Mouse (Mus musculus): ENCODE measurements around the gene Trim31.
A peak's percentile ranks its signal among the peaks of the same experiment; 100 is the strongest.
"Not testable (repeated sequence)": the region's sequence is repeated elsewhere in the genome, so short reads cannot be mapped to it uniquely, and the experiment has no call there.

The Trim31 gene

DNA sequence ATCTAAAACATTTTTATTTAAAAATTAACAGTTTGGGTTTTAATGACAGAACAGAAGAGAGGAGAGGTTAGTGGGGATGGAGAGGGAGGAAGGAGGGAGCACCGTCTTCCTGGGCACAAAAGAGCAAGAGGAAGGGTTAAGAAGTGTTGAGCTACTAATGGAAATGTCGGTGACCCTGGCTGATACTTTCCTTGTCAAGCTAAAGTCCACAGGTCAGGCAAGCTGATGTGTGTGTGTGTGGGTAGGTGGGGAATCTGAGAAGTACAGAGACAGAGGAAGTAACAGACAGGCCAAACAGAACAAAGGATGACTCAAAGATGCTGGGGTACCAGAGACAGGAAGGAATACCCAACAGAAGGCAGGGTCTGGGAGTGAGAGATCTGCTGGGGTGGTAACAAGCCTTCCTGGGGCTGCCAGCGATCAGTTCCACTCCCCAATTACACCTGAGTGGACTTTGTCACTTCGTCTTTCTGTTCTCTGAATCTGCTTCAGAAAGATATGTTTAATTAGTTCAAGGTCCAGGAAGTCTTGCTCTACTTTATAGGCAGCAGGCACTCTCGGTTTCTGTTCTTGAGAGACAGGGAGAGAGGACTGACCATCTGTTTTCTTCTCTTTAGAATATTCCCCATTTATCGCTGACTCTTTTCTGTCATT is at the start of gene Trim31:
Gene Trim31, plus strand, starts transcription at position 567 of the 654 bp plus-strand sequence.
- DNase-seq (ENCODE audit: low read depth, low spot score): no peak

GRCm38 (mm10) chr17:36848911-36849310 is 49.0 kb upstream of the Trim31 start:
- no peak for DNase-seq (ENCODE audit: low read depth, low spot score)

GRCm38 (mm10) chr17:36849992-36850391 is 47.9 kb upstream of the Trim31 start:
- DNase-seq (ENCODE audit: low read depth, low spot score): no peak

GRCm38 (mm10) chr17:36851200-36851599 is 46.7 kb upstream of the Trim31 start:
- DNase-seq (ENCODE audit: low read depth, low spot score): no peak

GRCm38 (mm10) chr17:36851627-36852026 is 46.3 kb upstream of the Trim31 start:
- no peak for DNase-seq (ENCODE audit: low read depth, low spot score)

DNA sequence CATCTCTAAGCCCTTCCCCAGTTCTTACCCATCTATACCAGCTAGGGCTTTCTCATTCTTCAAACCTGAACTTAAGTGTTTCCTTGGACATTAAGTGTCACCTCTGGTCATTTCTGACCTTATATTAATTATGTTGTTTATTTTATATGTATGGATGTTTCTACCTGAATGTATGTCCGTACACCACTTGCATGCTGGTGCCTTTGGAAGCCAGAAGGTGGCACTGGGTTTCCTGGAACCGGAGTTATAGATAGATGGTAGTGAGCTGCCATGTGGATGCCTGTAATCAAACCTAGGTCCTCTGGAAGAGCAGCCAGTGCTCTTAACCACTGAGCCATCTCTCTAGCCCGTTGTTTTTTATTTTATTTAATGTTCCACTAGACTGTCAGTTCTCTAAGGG is 42.4 kb upstream of the Trim31 start:
- no peak for DNase-seq (ENCODE audit: low read depth, low spot score)

DNA sequence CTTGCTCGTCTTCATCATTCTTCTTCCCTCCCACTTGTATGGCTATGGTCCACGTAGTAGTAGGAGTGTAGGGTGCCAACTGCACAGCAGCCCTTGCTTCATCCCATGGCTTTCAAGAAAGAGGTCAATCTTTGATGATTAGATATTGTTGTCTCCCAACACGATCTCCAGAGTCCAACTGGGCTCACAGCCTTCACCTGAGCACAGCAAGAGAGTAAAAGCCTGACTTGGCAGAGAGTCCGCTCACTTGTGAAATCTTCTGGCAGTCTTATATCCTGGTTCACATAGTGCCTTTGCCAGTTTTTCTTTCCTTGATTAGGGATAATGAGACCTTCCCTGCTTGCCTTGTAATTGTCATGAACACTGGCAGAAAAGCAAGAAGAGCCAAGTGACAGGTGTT is 41.7 kb upstream of the Trim31 start:
- DNase-seq (ENCODE audit: low read depth, low spot score): no peak

- no peak for DNase-seq (ENCODE audit: low read depth, low spot score)
Measured at GRCm38 (mm10) chr17:36858181-36858580, 39.7 kb upstream of the Trim31 start.

DNA sequence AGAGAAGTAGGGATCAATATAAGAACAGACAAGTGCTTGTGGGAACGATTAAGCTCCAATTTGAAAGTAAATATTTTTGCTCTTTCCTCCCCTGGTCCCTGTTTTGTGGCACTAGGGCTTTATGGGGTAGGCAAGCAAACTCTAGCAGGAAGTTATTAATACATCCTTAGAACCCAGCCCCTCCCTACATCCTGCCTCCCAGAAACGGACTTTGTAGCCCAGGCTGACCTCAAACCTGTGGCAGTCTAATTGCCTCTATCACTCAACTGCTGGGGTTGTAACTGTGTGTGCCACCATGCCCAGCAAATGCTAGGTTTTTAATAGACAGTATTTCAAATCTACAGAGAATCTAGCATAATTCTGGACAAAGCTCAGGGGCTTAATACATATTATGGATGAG is 36.2 kb upstream of the Trim31 start:
- DNase-seq (ENCODE audit: low read depth, low spot score): no peak

DNA sequence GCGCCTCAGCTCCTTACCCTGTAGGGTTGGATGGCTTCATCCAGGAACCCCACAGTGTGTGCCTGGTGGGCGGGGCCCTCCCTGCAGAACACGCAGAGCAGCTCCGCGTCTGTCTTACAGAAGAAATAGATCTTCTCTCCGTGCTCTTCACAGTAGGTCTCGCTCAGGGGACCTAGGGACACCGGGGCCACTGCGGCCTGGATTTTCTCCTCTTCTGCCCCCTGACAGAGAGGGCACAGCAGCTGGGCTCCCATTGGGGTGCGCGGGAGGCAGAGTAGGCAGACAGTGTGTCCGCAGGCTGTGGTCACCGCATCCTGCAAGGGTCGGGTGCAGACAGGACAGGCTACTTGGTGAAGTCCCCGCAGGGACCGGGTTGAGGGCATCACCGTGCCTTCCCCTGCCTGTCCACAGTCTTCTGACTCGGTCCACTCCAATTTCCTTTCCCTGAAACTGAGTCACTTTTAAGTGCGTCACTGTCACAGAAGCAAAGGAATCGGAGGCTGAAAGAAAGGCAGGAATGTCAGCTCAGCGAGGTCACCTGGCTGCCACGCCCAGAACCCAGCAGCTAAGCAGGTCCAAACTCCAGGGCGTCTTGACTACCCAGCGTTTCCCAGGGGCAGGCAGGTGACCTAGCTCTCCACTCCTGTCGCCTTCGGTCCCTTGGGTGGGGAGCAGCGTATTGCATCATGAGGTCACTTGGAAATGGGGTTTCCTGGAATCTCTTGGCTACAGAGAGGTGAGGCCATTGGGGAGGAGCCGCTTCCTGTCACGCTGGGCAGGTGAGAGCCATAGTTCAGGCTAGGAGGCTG is 31.0 kb upstream of the Trim31 start, which contains the start of gene Trim15:
Gene Trim15, minus strand, starts transcription at position 492 of the 809 bp plus-strand sequence.
- no peak for DNase-seq (ENCODE audit: low read depth, low spot score)

DNA sequence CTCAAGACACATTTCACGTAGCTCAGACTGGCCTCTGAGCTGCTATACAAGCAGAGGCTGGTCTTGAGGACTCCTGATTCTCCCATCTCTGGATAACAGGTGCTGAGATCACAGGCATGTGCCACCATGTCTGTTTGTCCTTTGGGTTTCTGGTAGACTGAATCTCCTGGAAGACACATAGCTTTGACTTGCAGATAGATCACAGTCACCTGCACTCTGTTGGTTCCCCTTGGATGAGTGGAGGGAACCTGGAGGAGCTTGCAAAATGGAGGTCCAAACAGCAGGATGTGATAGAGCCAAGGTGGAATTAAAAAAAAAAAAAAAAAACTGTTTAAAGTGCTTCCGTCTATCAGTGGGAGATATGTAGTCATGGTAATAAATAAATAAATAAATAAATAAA is 29.1 kb upstream of the Trim31 start:
- DNase-seq (ENCODE audit: low read depth, low spot score): no peak

GRCm38 (mm10) chr17:36869284-36869954 is 28.5 kb upstream of the Trim31 start, which contains the start of gene Trim10:
Gene Trim10, plus strand, starts transcription at chr17:36869574.
- DNase-seq (ENCODE audit: low read depth, low spot score): no peak

DNA sequence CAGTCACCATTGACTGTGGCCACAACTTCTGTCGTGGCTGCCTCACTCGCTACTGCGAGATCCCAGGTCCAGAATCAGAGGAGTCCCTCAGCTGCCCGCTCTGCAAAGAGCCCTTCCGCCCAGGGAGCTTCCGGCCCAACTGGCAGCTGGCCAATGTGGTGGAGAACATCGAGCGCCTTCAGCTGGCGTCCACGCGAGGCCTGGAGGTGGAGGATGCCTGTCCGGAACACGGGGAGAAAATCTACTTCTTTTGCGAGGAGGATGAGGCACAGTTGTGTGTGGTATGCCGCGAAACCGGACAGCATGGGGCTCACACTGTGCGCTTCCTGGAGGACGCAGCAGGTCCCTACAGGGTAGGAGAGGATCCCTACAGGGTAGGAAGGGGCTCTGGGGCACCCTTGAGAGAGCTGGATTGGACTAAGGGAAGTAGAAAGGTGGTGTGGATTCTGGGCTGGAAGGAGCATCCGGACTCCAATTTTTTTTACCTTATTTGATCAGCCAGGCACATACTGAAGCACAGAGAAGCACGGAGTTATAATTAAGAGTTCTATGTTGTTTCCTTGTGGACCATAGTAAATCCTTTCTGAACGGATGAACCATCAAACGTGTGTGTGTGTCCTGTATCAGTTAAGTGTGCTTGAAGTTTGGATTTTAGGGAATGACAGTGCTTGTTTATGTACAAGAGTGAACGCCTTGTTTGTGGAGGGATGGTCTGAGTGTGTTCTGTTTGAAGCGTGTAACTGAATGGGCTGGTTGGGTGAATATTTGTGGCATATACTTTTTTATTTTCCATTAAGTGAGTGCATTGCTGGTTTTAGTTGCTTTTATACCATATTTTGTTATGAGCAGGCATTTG is 27.7 kb upstream of the Trim31 start:
- no peak for DNase-seq (ENCODE audit: low read depth, low spot score)

- DNase-seq (ENCODE audit: low read depth, low spot score): no peak
Measured at GRCm38 (mm10) chr17:36874636-36875035, 23.3 kb upstream of the Trim31 start.

GRCm38 (mm10) chr17:36883350-36883749 is 14.6 kb upstream of the Trim31 start:
- DNase-seq (ENCODE audit: low read depth, low spot score): no peak

GRCm38 (mm10) chr17:36885132-36885790 is 12.7 kb upstream of the Trim31 start:
- no peak for DNase-seq (ENCODE audit: low read depth, low spot score)

DNA sequence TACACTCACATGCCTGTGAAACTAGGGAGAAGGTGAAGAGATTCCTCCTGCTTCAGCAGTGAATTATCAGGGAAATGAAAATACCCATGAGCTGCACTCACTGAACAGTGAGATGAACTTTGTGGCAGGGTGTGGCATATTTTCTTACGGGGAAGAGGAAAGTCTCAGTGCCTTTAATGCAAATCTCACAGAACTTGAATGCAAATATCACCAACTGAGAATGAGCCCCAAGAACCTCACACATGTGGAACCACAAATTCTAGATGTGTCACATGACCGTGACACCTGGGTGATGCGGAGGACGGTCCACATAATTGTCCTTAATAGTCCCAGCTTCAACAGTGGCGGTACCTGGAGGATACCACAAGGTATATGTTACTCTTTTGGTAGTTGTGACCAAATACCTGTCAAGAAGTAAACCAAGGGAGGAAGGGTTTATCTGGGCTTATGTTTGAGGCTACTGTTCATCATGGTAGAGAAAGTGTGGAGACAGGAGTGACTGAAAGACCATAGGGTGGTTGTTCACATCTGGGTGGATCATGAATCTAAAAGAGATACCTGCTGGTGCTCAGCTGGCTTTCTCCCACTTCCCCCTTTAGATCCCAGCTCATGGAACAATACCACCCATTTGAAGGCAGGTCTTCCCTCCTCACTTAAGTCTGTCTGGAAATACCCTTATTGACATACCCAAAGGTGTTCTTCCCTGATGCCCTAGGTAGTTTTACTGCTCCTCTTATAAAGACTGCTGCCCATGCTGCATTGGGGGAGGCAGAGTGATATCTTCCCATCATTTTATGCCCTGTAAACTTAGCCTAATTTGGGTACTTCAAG is 7.6 kb upstream of the Trim31 start, which contains the start of gene Trim40:
Gene Trim40, minus strand, starts transcription at position 51 of the 831 bp plus-strand sequence.
- DNase-seq (ENCODE audit: low read depth, low spot score): no peak

- not testable (repeated sequence) for DNase-seq (ENCODE audit: low read depth, low spot score)
Measured at GRCm38 (mm10) chr17:36891496-36891895, 6.4 kb upstream of the Trim31 start.

DNA sequence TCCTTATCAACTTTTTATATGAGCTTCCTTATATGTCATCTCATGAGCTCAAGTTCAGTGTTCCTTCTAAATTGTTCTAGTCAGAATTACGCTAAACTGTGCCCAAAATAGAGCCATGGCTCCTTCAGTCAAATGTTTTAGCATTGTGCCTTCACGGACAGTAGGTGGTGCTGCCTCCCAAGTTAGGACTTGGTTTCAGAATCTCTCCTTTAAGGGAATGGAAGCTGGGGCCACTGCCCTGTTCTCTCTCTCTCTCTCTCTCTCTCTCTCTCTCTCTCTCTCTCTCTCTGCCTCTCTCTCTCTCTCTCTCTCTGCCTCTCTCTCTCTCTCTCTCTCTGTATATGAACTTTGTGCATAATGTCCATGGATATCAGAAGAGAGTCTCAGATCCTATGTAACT is 5.6 kb upstream of the Trim31 start:
- DNase-seq (ENCODE audit: low read depth, low spot score): peak; percentile 53

DNA sequence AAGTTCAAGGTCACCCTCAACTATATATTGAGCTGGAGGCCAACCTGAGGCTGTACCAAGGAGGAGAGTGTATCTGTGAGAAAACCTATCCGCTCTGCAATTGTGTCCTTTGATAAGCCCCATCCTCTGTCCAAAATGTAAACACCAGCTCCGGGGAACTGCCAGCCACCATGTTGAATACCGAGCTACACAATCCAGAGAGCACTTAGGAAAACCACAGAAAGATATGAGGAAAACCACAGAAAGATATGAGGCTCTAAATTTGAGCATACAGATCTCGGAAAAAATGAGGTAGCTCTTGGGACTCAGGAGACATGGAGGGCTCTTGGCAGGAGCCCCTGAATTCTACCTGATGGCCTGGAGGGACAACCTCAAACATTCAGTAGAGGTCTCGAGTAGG is 4.5 kb upstream of the Trim31 start:
- no peak for DNase-seq (ENCODE audit: low read depth, low spot score)
